Mouse (Mus musculus) gastrocnemius, postnatal 10 days (tissue): ENCODE measurements at regions not wholly inside any gene's neighbourhood (a gene's known extent, or its start where the extent isn't known, plus 50 kb on each side); places are given as distances from the start of the nearest gene placed in this dataset.

Experiments
- DNase-seq: peaks from one replicate; pipeline ENCODE4 v3.0.0; 2021; ENCODE audit warnings: mixed read lengths

GRCm38 (mm10) chr4:84222805-84223335 is 452.2 kb downstream of the Bnc2 start:
- no peak for DNase-seq

DNA sequence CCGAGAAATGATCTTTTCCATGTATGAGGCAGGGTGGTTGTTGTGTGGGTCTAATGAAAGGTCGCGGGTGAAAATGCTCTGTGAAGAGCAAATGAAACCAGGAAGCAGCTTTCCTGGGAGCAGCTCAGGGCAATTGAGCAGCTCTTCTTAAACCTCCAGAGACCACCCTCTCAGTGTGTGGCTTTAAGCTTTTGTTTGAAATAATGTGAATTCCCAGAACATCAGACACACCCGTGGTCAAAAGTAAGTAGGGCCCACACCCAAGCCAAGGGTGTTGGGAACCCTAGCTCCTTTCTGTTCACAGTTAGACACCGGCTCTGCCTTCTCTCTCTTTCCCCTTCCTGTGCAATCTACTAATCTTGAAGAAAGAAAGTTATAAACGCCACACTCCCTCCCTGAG is 450.5 kb downstream of the Bnc2 start:
- no peak for DNase-seq
